Mouse (Mus musculus) large intestine, adult 2 months (tissue): ENCODE measurements around the gene Mcm8. TPM values are rescaled to one million over a fixed set of nuclear protein-coding genes. Genes with fewer than 3 reads are reported as not detected.

Source experiments
- DNase-seq: peaks from one replicate; pipeline ENCODE4 v3.0.0-alpha.2; 2012; ENCODE audit warnings: low read depth, low spot score
- WGBS: fragments of 180-500 bp; shearing (Covaris S2); methylation state at CpG from one replicate; pipeline ENCODE4 v1.1.7; 2018; 5-methylcytosine and 5-hydroxymethylcytosine counted together
- polyA plus RNA-seq: library from polyadenylated mRNA; depleted of rRNA; stranded (reverse); fragments of >200 nt; gene quantifications from 2 replicates; pipeline ENCODE4 v1.2.3, GENCODE M21; 2012; rRNA removed

Gene Mcm8
- polyA plus RNA-seq: 1.5 TPM in 2 replicates

- DNase-seq: peak; percentile 96
Observed at GRCm38 (mm10) chr2:132815608-132816314, at the start of gene Mcm8, which contains the start of gene Trmt6. Mcm8 (plus strand) TSS chr2:132816141. Trmt6 (minus strand) TSS chr2:132816055.

GRCm38 (mm10) chr2:132770822-132771221 lies 45.1 kb upstream of the Mcm8 start:
- DNase-seq: no peak
- 69% methylated on average over 1 of the region's 1 CpGs for WGBS

More at GRCm38 (mm10) chr2:132815608-132816314, at the start of gene Mcm8, which contains the start of gene Trmt6:
- under 1% methylated on average over 59 of the region's 59 CpGs for WGBS

- DNase-seq: no peak
- 13% methylated on average over 4 of the region's 4 CpGs for WGBS
Observed at GRCm38 (mm10) chr2:132780978-132781377, 35.0 kb upstream of the Mcm8 start, which contains the start of gene Chgb. Chgb (plus strand) TSS chr2:132781278.

GRCm38 (mm10) chr2:132781439-132782068 lies 34.4 kb upstream of the Mcm8 start:
- peak; percentile 33 for DNase-seq
- WGBS: 3% methylated on average over 41 of the region's 41 CpGs

GRCm38 (mm10) chr2:132784039-132784438 lies 31.9 kb upstream of the Mcm8 start:
- 67% methylated on average over 6 of the region's 6 CpGs for WGBS
- no peak for DNase-seq

- 86% methylated on average over 19 of the region's 19 CpGs for WGBS
- no peak for DNase-seq
Observed at GRCm38 (mm10) chr2:132793441-132794203, 22.3 kb upstream of the Mcm8 start.

GRCm38 (mm10) chr2:132794204-132794586 lies 21.7 kb upstream of the Mcm8 start:
- 85% methylated on average over 7 of the region's 7 CpGs for WGBS
- DNase-seq: no peak

GRCm38 (mm10) chr2:132802976-132803375 lies 13.0 kb upstream of the Mcm8 start:
- 92% methylated on average over 2 of the region's 2 CpGs for WGBS

GRCm38 (mm10) chr2:132841071-132841470 lies 25.1 kb downstream of the Mcm8 start:
- 88% methylated on average over 4 of the region's 4 CpGs for WGBS
- no peak for DNase-seq

More at GRCm38 (mm10) chr2:132802976-132803375, 13.0 kb upstream of the Mcm8 start:
- no peak for DNase-seq

- DNase-seq: peak; percentile 83
- WGBS: under 1% methylated on average over 96 of the region's 96 CpGs
Observed at GRCm38 (mm10) chr2:132846407-132847358, 30.7 kb downstream of the Mcm8 start, which contains the start of gene Crls1. Crls1 (plus strand) TSS chr2:132846666.

GRCm38 (mm10) chr2:132847581-132847980 lies 31.6 kb downstream of the Mcm8 start:
- DNase-seq: no peak
- WGBS: 21% methylated on average over 7 of the region's 7 CpGs

- no peak for DNase-seq
- 71% methylated on average over 4 of the region's 4 CpGs for WGBS
Observed at GRCm38 (mm10) chr2:132848361-132848760, 32.4 kb downstream of the Mcm8 start.

- no peak for DNase-seq
- WGBS: 92% methylated on average over 6 of the region's 6 CpGs
Observed at GRCm38 (mm10) chr2:132849141-132849540, 33.2 kb downstream of the Mcm8 start.

- DNase-seq: no peak
- 95% methylated on average over 1 of the region's 1 CpGs for WGBS
Observed at GRCm38 (mm10) chr2:132853051-132853450, 37.1 kb downstream of the Mcm8 start.

- WGBS: 67% methylated on average over 5 of the region's 5 CpGs
- DNase-seq: no peak
Observed at GRCm38 (mm10) chr2:132856333-132856732, 40.4 kb downstream of the Mcm8 start.

- no peak for DNase-seq
Observed at GRCm38 (mm10) chr2:132860435-132860834, 44.5 kb downstream of the Mcm8 start.

- no peak for DNase-seq
Observed at GRCm38 (mm10) chr2:132861456-132861855, 45.5 kb downstream of the Mcm8 start.

GRCm38 (mm10) chr2:132863325-132863724 lies 47.4 kb downstream of the Mcm8 start:
- DNase-seq: no peak
- WGBS: 93% methylated on average over 2 of the region's 2 CpGs

More at GRCm38 (mm10) chr2:132861456-132861855, 45.5 kb downstream of the Mcm8 start:
- WGBS: 89% methylated on average over 2 of the region's 2 CpGs

GRCm38 (mm10) chr2:132867521-132867920 lies 51.6 kb downstream of the Mcm8 start:
- 47% methylated on average over 5 of the region's 5 CpGs for WGBS
- DNase-seq: no peak
